Mouse (Mus musculus) kidney, adult 8-10 months (tissue): ENCODE results near the gene Lmntd1.

Experiments
- DNase-seq, 2 experiments: peaks; one replicate each; pipeline ENCODE4 v3.0.0; 2022

Lmntd1 gene

GRCm38 (mm10) chr6:145557059-145557992 lies 56.8 kb downstream of the Lmntd1 start:
- DNase-seq, result no peak

DNA sequence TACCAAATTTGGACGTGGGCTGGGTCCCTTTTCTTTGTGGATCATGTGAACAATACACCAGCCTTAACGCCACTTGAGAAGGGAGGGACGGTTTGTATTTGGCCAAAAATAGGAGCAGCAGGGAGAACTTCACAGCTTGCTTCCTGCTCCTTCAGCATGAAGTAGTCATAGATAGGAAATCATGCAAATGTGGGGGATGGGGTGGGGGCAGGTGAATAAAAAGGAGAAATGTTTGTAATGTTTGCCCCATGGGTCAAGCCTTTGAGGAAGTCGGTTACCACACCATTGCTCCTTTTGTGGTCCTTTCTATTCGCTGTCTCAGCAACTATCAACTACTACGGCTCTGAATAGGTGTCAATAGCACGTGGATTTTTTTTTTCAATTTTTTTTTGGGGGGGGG lies 60.9 kb downstream of the Lmntd1 start:
- no peak for DNase-seq

- no peak for DNase-seq
These were observed 61.3 kb downstream of the Lmntd1 start for GRCm38 (mm10) chr6:145552817-145553216.

DNA sequence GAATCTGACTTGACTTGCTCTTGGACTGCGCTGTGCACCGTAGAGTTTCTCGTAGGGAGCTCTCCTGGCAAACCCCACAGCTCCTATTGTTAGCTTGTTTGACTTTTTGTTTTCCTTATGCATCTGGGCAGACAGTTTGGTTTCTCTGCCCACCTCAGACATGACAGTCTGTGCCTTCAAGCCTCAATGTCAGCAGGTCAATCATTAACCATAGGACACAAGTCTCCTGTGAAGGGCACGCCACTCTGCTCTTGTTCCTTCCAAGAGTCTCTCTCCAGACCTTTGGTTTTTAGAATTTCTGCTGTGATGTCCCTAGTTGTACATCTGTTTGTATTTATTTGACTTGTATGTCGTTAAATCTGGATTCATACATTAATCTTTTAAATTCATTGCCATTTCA lies 63.1 kb downstream of the Lmntd1 start:
- DNase-seq, result peak; percentile 17 to 29

- peak; percentile 15 to 19 for DNase-seq
These were observed 68.0 kb downstream of the Lmntd1 start for GRCm38 (mm10) chr6:145545927-145546641.

- DNase-seq, result no peak
These were observed 69.3 kb downstream of the Lmntd1 start for GRCm38 (mm10) chr6:145544838-145545237.

DNA sequence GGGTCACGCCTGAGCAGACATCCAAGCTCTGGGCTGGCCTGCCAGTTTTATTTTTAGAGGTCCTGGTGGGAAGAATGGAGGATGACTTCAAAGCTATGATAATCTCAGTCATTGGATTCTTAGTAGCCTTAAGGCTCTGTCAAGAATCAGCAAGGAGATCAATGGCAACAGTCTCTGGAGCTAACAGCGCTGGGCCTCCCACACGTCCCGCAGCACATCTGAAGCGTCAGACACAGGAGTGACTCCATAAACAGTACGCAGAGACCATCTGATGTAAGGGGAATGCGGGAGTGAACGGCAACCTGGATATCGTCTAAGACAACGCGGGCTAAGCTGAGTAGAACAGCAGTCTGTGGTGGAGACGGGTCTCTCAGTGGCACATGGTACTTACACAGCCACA lies 69.8 kb downstream of the Lmntd1 start:
- DNase-seq, result no peak

- DNase-seq, result no peak
These were observed 74.6 kb downstream of the Lmntd1 start for GRCm38 (mm10) chr6:145539568-145539859.

DNA sequence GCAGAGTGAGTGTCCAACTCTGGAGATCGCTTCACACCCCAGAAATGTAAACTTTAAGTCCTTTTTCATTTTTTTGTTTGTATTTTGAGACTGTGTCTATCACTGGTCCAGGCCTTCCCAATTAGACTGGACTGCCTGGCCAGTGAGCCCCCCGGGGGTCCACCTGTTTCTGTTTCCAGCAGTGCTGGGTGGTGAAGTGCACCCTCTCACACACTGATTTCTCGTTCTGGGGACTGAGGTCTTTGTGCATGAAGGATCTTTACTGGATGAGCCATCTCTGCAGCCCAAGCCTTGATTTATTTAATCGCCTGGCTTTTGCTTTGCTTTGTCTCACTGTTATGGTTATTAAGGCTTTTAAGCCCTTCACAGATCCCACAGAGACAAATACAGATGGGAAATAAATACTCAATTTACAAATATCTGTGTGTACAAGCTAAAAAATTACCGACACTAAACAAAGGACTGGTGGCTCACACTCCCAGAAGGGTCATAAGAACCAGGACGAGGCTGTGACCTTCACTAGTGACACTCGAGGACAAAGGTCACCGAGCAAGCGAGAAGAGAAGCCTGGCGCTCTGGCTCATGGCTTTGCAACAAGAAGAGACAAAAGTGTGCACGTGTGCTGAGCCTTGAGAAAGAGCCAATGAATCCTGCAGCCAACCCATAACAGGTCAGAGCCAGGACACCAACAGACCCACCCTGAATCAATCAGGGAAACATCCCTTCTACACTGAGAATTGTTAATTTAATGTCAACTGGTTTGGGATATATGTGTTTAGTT lies 75.1 kb downstream of the Lmntd1 start:
- DNase-seq, result no peak

DNA sequence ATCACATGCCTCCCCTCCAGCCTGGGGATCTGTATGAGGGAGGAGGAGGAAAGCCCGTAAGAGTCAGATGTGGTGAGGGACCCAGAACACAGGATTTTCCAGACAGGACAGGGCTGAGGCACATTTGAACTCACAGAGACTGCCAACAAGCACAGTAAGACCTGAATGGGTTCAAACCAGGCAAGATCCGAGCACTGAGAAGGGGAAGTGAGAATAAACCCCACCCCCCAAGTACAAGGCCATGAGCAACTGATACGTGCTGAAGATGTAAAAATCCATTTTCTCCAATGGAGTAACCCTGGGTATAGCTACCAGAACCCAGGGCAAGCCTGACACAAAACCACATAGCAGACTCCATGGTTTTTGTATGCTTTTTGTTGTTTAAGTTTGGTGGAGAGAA lies 83.7 kb downstream of the Lmntd1 start:
- no peak for DNase-seq

GRCm38 (mm10) chr6:145523337-145523736 lies 90.8 kb downstream of the Lmntd1 start:
- DNase-seq, result no peak

DNA sequence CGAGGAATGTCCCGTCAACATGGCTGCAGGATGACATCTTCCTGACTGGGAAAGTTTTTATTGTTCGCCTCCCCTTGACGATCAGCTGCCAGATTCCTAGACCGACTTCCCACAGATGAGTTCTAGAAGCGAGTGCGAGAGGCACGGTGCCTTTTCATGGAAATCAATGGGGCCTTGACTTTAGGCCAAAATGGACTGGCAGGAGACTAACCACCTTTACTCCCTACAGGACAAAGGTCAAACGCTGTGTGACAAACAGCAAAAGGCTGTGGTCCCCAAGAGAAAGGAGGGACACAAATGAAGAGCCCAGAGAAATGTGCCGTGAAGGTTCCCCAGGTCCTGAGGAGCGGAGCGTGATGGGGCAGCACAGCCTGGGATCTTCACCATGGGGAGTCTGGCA lies 91.5 kb downstream of the Lmntd1 start:
- DNase-seq, result no peak

DNA sequence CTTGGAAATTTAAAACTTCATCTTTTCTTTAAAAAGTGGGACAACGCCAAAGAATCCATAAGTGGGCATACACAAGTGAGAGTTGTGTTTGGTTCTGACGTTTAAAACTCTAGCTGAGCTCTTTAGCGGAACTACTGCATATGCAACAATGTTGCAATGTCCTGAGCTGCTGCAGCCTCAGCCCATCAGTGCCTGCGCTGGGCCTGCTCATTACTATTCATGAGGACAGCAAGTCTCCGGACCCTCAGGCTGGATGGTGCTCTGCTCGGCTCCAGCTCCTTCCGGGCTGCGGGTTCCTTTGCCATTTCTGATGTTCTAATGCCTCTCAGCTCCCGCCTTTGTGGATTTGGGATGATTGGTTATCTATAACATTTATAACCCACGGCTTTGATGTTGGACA lies 97.1 kb downstream of the Lmntd1 start:
- no peak for DNase-seq

- peak in 1 of 2 experiments; percentile 17 for DNase-seq
These were observed 98.1 kb downstream of the Lmntd1 start for GRCm38 (mm10) chr6:145515859-145516581.

DNA sequence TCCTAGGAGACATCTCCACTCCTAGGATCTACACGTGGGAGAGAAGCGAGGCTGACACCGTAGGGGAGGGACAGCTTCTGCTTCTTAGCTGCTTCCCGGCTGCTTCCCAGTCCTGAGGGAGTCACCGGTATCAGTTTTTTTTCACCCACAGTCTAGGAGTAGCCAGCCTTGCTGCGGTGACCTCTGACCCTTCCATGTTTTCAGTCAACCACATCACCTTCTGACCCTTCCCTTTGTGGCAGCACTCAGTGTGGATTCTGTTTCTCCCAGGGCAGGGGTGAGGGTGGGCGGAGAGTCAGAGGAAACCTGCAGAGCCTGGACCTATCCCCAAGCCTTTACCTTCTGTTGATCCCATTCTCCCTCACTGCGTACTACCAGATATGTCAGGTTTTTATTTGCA lies 102.9 kb downstream of the Lmntd1 start:
- DNase-seq, result no peak

DNA sequence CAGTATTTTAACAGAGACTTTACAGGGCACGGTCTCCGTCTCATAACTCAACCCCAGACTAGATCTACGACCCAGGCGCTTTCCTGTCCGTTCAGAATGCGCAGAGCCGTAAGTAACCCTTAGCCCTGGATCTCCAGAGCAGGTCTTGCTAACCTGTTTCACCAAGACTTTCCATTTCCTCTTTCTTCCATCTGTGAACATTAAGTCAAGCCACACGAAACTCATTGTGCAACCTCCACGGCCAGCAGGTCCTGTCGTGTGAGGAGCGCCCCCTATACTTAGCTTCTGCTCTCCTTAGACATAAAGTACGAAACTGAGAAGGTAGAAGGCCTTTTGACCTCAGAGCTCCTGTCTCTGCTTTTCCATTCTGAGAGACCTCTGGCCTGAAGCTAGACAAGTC lies 105.3 kb downstream of the Lmntd1 start:
- no peak for DNase-seq

DNA sequence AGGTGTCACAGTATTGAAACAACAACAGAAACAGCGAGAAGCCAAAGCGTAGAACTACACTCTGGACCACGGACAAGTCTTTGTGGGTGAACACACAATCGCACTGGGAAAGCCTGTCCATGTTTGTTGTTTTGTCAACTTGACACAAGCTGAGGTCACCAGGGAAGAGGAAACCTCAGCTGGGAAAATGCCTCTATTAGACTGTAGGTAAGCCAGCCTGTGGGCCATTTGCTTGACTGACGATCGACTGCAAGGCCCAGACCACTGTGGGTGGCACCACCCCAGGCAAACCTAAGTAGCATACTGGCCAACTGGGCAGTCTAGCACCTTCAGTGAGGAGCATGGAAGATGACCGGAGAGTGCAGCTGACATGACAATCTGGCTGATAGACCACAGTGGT lies 112.4 kb downstream of the Lmntd1 start:
- no peak for DNase-seq

DNA sequence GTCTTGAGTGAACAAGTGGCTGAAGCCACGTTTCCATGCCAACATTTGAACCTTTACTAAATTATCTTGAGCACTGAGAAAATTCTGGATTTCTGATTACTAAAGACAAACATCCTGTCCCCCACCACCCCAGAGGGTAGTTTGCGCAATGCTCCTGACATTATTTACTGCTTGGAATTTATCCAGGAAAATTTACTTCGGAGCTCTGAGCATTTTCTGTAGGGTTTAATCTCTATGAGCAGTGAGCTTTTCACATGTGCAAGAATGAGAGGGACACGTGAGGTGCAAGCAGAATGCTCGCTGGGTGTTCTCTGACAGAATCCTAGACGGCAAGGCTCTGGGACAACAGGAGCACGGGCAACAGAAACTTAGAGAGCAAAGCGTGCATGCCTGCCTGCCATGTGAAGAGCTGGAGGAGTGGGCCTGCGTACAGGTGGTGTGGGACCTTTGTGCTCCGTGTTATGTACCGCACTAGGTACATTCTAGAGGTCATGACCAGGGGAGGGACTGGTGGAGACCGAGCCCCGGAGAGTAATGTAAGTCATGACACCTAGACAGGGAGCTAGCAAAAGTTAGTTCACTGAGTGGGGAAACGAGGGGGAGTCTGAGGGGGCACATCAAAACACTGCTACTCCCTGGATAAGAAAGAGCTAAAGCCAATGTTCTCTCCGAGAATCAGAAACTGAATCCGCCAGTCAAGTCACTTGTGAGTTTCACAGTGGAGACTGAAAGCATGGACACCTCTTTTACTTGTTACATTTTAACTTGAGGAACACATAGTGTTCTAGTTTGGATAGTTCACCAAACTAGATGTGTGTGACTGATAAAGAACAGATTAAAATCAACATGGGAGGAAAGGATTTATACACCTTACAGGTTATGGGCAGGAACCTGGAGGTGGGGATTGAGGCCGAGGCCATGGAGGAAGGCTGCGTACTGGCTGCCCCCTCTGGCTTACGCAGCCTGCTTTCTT lies 114.3 kb downstream of the Lmntd1 start:
- DNase-seq, result peak; percentile 25 to 50

GRCm38 (mm10) chr6:145495731-145496130 lies 118.4 kb downstream of the Lmntd1 start:
- DNase-seq, result no peak

GRCm38 (mm10) chr6:145488251-145488650 lies 125.9 kb downstream of the Lmntd1 start:
- no peak for DNase-seq

GRCm38 (mm10) chr6:145485986-145486605 lies 128.0 kb downstream of the Lmntd1 start:
- DNase-seq, result no peak
